Mouse (Mus musculus): ENCODE data around the gene Casp1. TPM values are rescaled to one million over a fixed set of nuclear protein-coding genes. Genes with fewer than 3 reads are reported as not detected.

The Casp1 gene
- polyA plus RNA-seq (2014; fragmentation: Nextera tagmentation; extraction: Ambion mirVana), result 0.29 and 0.33 TPM in 2 replicates

DNA sequence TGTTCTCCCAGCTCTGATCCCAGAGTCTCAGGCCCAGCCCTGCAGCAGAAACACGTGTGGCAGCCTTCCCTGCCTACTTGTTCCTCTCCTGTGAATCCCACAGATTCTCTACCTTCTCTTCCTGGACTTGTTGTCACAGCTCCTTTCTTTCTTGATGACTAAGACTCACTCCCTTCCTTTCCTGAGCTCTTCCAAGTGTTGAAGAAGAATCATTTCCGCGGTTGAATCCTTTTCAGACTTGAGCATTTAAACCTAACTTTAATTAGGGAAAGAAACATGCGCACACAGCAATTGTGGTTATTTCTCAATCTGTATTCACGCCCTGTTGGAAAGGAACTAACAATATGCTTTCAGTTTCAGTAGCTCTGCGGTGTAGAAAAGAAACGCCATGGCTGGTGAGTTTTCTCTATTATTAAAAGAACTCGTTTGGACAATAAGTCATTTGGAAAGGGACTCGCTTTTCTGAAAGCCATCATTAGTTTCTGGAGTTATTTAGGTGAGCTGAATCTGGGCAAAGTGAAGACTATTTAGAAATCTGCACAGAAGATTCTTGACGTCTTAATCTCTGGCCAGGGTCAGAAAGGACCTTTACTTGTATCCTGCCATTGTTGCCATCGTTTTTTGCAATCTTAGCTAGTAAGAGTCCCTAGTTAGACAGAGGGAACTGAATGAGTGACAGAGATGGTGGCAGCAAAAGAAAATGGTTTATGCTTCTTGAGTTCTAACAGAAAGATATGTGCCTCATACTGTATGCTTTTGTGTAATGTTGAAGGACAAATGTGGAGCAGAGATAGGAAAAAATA is at the start of gene Casp1:
Casp1 (plus strand) TSS at position 189 of the 803 bp plus-strand sequence.
- Histone ChIP-seq H3K27ac (replicated peaks; ENCODE audit: low read depth, low read length) (no peak within 1 kb of the TSS), H3K4me2 (ENCODE audit: low read depth, severe bottlenecking) (no peak within 1 kb of the TSS), H3K9ac (ENCODE audit: low read length) (no peak within 1 kb of the TSS), H3K4me1 (ENCODE audit: control insufficient read depth, insufficient read depth, low read length) (no peaks in the 10 kb centered on the region), H3K36me3 (ENCODE audit: control insufficient read depth, insufficient read depth, low read length) (no peaks in the 10 kb centered on the region), H3K9me3 (ENCODE audit: control insufficient read depth, low read length) (no peaks in the 10 kb centered on the region), H3K27me3 (ENCODE audit: control insufficient read depth, insufficient read depth, low read length) (no peaks in the 10 kb centered on the region), H3K4me3 (ENCODE audit: low read depth, low read length) (no peak within 1 kb of the TSS)
- DNase-seq (ENCODE audit: low spot score), result no peak
- no peak for ATAC-seq (ENCODE audit: insufficient number of reproducible peaks, low FRiP score, low TSS enrichment, low read depth)
- WGBS, result 81% methylated on average over 11 of the region's 11 CpGs

DNA sequence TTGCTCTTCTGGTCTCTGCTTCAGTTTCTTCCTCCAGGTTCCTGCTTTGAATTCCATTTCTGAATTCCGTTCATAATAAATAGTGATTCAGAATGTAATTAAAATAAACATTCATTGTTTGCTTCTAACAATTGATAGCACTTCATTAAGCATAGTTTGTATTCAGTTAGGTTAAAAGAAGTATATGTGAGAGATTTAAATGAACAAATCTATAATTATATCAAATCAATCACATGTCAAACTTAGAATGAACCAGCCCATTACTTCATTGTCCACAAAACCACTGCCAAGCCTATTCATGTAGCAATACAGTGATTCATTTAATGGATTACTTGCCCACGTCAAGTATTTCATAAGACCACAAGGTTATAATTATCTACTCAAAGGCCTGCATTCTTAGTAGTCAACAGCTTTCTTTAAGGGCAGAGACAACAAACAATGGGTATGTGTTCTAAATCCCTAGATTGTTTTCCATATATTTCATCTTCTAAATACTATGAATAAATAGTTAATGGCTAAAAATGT is 34.3 kb upstream of the Casp1 start:
- H3K27ac ChIP-seq (replicated peaks; ENCODE audit: low read depth, low read length), result no peak overlapping the region
- 74% methylated on average over 2 of the region's 2 CpGs for WGBS
- H3K9ac ChIP-seq (ENCODE audit: low read length), result no peak overlapping the region
- no peak for DNase-seq (ENCODE audit: low spot score)
- no peak for ATAC-seq (ENCODE audit: insufficient number of reproducible peaks, low FRiP score, low TSS enrichment, low read depth)
- no peaks in the 10 kb centered on the region for H3K9me3 ChIP-seq (ENCODE audit: control insufficient read depth, low read length)
- no peak overlapping the region for H3K4me3 ChIP-seq (ENCODE audit: low read depth, low read length)
- no peaks in the 10 kb centered on the region for H3K36me3 ChIP-seq (ENCODE audit: control insufficient read depth, insufficient read depth, low read length)
- no peak overlapping the region for H3K4me2 ChIP-seq (ENCODE audit: low read depth, severe bottlenecking)
- H3K27me3 ChIP-seq (ENCODE audit: control insufficient read depth, insufficient read depth, low read length), result no peaks in the 10 kb centered on the region
- no peaks in the 10 kb centered on the region for H3K4me1 ChIP-seq (ENCODE audit: control insufficient read depth, insufficient read depth, low read length)

DNA sequence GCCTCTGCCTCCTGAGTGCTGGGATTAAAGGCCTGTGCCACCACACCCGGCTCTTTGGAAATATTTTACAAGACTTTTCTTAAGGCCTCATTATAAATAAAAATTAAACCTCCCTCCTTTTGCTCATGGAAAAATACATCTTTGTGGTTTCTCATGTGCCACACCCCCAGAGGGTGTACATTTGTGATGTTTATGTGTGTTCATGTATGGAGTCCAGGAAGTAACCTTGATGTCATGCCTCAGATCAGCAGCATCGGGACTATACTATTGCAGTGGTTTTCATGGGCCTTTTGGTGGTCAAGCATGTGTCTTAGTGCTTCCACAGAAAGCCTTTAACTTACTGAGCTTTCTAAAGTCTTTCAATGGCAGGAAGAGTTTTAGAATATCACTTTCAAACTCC is 28.0 kb upstream of the Casp1 start:
- no peaks in the 10 kb centered on the region for H3K9me3 ChIP-seq (ENCODE audit: control insufficient read depth, low read length)
- no peaks in the 10 kb centered on the region for H3K4me1 ChIP-seq (ENCODE audit: control insufficient read depth, insufficient read depth, low read length)
- H3K9ac ChIP-seq (ENCODE audit: low read length), result no peak overlapping the region
- WGBS, result 74% methylated on average over 2 of the region's 2 CpGs
- no peaks in the 10 kb centered on the region for H3K36me3 ChIP-seq (ENCODE audit: control insufficient read depth, insufficient read depth, low read length)
- H3K4me3 ChIP-seq (ENCODE audit: low read depth, low read length), result no peak overlapping the region
- H3K4me2 ChIP-seq (ENCODE audit: low read depth, severe bottlenecking), result no peak overlapping the region
- DNase-seq (ENCODE audit: low spot score) (no peak), ATAC-seq (ENCODE audit: insufficient number of reproducible peaks, low FRiP score, low TSS enrichment, low read depth) (no peak)
- no peaks in the 10 kb centered on the region for H3K27me3 ChIP-seq (ENCODE audit: control insufficient read depth, insufficient read depth, low read length)
- H3K27ac ChIP-seq (replicated peaks; ENCODE audit: low read depth, low read length), result no peak overlapping the region

DNA sequence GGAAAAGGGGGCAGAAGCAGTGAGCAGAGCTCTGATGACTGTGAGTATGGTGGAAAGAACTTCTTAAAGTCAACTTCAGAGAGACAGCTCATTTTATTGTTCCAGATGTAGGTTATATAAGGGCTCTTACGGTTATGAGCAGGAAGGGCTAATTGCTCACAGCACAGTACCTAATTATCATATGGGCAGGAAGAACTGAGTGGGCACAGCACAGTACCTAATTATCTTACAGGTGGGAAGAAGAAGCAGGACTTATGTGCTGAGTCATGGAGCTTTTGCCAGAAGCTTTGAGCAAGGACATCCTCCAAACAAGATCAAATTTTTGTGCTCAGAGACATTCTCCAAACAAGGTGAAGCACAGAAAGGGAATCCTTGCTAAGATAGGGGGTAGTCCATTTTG is 27.4 kb upstream of the Casp1 start:
- Histone ChIP-seq H3K36me3 (ENCODE audit: control insufficient read depth, insufficient read depth, low read length) (no peaks in the 10 kb centered on the region), H3K27me3 (ENCODE audit: control insufficient read depth, insufficient read depth, low read length) (no peaks in the 10 kb centered on the region), H3K9me3 (ENCODE audit: control insufficient read depth, low read length) (no peaks in the 10 kb centered on the region), H3K27ac (replicated peaks; ENCODE audit: low read depth, low read length) (no peak overlapping the region), H3K4me3 (ENCODE audit: low read depth, low read length) (no peak overlapping the region), H3K9ac (ENCODE audit: low read length) (no peak overlapping the region), H3K4me1 (ENCODE audit: control insufficient read depth, insufficient read depth, low read length) (no peaks in the 10 kb centered on the region), H3K4me2 (ENCODE audit: low read depth, severe bottlenecking) (no peak overlapping the region)
- WGBS, result 17% methylated on average over 1 of the region's 1 CpGs
- DNase-seq (ENCODE audit: low spot score) (no peak), ATAC-seq (ENCODE audit: insufficient number of reproducible peaks, low FRiP score, low TSS enrichment, low read depth) (no peak)

DNA sequence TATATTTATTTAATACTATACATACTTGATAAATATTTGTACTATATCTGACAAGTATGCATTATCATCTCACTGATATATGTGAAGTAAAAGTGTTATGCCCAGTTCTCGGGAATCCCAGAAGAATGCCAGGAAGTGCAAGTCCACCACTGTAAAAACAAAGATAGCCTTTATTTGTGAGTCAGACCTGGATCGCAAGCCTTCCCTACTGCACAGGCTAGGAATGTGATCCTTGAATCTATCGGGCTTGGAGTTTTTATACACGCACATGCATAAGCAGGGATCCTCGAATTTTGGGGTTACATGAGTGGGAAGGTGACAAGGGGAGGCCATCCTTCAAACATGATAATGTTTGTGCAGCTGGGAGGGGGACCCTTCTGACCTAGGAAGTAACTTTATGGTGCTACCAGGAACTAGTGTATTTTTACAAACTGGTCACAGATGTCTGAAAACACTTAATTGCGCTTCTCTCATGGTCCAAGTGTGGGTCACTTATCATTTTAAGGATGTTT is 26.9 kb upstream of the Casp1 start:
- DNase-seq (ENCODE audit: low spot score), result no peak
- 81% methylated on average over 6 of the region's 6 CpGs for WGBS
- Histone ChIP-seq H3K9ac (ENCODE audit: low read length) (no peak overlapping the region), H3K27me3 (ENCODE audit: control insufficient read depth, insufficient read depth, low read length) (no peaks in the 10 kb centered on the region), H3K4me3 (ENCODE audit: low read depth, low read length) (no peak overlapping the region), H3K27ac (replicated peaks; ENCODE audit: low read depth, low read length) (no peak overlapping the region), H3K9me3 (ENCODE audit: control insufficient read depth, low read length) (no peaks in the 10 kb centered on the region), H3K4me2 (ENCODE audit: low read depth, severe bottlenecking) (no peak overlapping the region), H3K4me1 (ENCODE audit: control insufficient read depth, insufficient read depth, low read length) (no peaks in the 10 kb centered on the region), H3K36me3 (ENCODE audit: control insufficient read depth, insufficient read depth, low read length) (no peaks in the 10 kb centered on the region)
- ATAC-seq (ENCODE audit: insufficient number of reproducible peaks, low FRiP score, low TSS enrichment, low read depth), result no peak

DNA sequence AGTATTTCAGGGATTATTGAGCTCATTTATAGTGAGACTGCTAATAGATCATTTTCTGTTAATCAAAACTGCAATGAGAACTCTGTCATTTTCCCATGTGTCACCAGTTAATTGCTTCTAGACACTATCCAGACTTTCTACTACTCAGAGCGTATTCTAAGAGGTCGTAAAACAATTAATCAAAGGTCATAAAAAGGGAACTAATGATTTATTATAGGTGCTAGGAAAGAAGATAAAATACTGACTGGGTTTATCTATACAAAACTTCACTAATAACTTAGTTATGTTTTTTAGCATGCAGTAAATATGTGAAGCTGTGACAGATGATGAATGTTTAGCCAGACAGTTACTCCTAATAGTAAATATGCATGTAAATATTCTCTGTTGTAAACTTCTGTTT is 12.2 kb upstream of the Casp1 start:
- DNase-seq (ENCODE audit: low spot score), result no peak
- no peak overlapping the region for H3K9ac ChIP-seq (ENCODE audit: low read length)
- no peak overlapping the region for H3K4me2 ChIP-seq (ENCODE audit: low read depth, severe bottlenecking)
- H3K4me3 ChIP-seq (ENCODE audit: low read depth, low read length), result no peak overlapping the region
- no peak for ATAC-seq (ENCODE audit: insufficient number of reproducible peaks, low FRiP score, low TSS enrichment, low read depth)
- no peaks in the 10 kb centered on the region for H3K27me3 ChIP-seq (ENCODE audit: control insufficient read depth, insufficient read depth, low read length)
- H3K9me3 ChIP-seq (ENCODE audit: control insufficient read depth, low read length), result no peaks in the 10 kb centered on the region
- H3K4me1 ChIP-seq (ENCODE audit: control insufficient read depth, insufficient read depth, low read length), result no peaks in the 10 kb centered on the region
- H3K27ac ChIP-seq (replicated peaks; ENCODE audit: low read depth, low read length), result no peak overlapping the region
- H3K36me3 ChIP-seq (ENCODE audit: control insufficient read depth, insufficient read depth, low read length), result no peaks in the 10 kb centered on the region
- 24% methylated on average over 2 of the region's 2 CpGs for WGBS

DNA sequence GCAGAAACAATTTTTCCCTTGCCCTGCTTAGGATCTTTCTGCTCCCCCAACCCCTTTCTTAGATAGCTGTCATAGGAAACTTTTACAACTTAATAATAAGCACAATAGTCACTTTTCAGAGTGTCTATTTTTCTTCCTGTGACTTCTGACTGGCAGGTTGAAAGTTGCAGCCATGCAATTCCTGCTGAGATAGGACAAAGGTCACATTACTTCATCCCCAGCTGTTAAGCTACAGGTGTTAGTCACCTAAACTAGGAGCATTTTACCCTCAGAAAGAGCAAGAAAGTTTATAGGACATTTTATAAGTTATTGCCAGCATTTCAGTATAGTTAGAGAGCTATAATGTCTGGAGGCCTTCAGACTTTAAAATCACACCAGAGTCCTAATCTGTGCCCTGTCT is 11.7 kb upstream of the Casp1 start:
- ATAC-seq (ENCODE audit: insufficient number of reproducible peaks, low FRiP score, low TSS enrichment, low read depth), result no peak; the same call in 1 of the 2 replicates

DNA sequence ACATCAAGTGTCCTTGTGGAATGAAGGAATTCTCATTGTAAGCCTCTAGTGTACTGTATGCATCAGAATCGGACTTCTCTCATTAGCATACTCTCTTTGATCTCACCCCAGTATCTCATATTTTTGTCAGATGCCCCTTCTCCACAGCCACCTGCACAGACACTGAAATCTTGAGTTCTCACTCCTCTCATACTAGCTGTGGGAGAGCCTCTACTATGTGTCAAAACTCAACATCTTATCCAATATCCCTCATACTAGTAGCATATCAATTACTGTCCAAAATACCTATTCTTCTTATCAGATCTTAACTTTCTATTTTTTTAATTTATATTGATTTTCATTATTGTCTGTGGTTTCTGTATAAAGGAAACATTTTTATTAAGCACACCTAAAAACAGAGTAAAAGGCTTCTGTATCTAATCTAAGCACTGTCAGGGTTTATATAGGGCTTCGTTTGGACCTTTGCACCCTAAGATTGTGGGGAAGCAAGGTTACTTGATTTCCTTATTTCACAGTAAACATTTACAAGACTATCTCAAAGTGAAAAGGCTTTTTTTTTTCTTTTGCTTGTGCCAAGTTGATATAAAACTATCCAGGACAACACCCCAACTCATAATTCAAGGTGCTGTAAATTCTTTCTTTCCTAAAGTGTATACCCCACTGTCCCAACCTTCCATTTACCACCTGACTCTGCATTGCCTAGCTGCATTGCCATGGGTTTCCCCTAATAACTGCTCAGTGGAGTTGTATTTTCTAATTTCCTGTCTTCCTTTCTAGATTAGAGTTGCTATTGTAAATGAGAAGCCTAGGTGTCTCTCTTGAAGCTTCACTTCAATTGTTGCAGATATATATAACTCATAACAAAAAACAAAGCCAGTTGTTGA is 1.7 kb upstream of the Casp1 start:
- Histone ChIP-seq H3K27ac (replicated peaks; ENCODE audit: low read depth, low read length) (no peak overlapping the region), H3K4me1 (ENCODE audit: control insufficient read depth, insufficient read depth, low read length) (no peaks in the 10 kb centered on the region), H3K4me3 (ENCODE audit: low read depth, low read length) (no peak overlapping the region), H3K9me3 (ENCODE audit: control insufficient read depth, low read length) (no peaks in the 10 kb centered on the region), H3K36me3 (ENCODE audit: control insufficient read depth, insufficient read depth, low read length) (no peaks in the 10 kb centered on the region), H3K4me2 (ENCODE audit: low read depth, severe bottlenecking) (no peak overlapping the region), H3K27me3 (ENCODE audit: control insufficient read depth, insufficient read depth, low read length) (no peaks in the 10 kb centered on the region), H3K9ac (ENCODE audit: low read length) (no peak overlapping the region)
- DNase-seq (ENCODE audit: low spot score) (no peak), ATAC-seq (ENCODE audit: insufficient number of reproducible peaks, low FRiP score, low TSS enrichment, low read depth) (no peak)
- 80% methylated on average over 2 of the region's 2 CpGs for WGBS

More for the DNA sequence above, 11.7 kb upstream of the Casp1 start:
- Histone ChIP-seq H3K27me3 (ENCODE audit: control insufficient read depth, insufficient read depth, low read length) (no peaks in the 10 kb centered on the region), H3K4me2 (ENCODE audit: low read depth, severe bottlenecking) (no peak overlapping the region), H3K4me3 (ENCODE audit: low read depth, low read length) (no peak overlapping the region), H3K9me3 (ENCODE audit: control insufficient read depth, low read length) (no peaks in the 10 kb centered on the region), H3K9ac (ENCODE audit: low read length) (no peak overlapping the region), H3K36me3 (ENCODE audit: control insufficient read depth, insufficient read depth, low read length) (no peaks in the 10 kb centered on the region), H3K27ac (replicated peaks; ENCODE audit: low read depth, low read length) (no peak overlapping the region), H3K4me1 (ENCODE audit: control insufficient read depth, insufficient read depth, low read length) (no peaks in the 10 kb centered on the region)
- DNase-seq (ENCODE audit: low spot score), result no peak

Data from limb, embryonic 11.5 days (tissue).